Mouse (Mus musculus) mature B cell (primary cell): ENCODE measurements around the gene Crybg3.
"Not testable (repeated sequence)": the region's sequence is repeated elsewhere in the genome, so short reads cannot be mapped to it uniquely, and the experiment has no call there.

Source experiments
- in situ Hi-C: fragments of 300-500 bp; cut with MboI; formaldehyde crosslinking; loops from 2 replicates; pipeline ENCODE4 v1.14.3; 2019

Gene Crybg3

DNA sequence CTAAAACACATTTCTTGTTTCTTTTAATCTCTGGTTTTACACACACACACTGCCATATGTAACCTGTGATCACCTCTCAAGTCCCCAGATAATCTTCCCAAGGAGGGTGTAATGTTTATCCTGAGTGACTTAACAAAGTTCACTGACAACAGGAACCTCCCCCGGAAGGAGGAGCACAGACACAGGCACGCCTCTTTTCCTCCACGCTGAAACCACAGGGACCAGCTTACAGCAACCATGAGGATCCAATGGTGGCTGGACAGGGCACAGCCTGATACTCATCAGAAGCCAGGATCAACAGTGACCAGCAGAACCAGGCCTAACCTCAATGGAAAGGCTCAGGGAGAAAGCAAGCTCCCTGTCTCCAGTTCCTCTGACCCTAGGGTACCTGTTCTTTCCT is 68.2 kb downstream of the Crybg3 start:
- in situ Hi-C loops = no loop called here

DNA sequence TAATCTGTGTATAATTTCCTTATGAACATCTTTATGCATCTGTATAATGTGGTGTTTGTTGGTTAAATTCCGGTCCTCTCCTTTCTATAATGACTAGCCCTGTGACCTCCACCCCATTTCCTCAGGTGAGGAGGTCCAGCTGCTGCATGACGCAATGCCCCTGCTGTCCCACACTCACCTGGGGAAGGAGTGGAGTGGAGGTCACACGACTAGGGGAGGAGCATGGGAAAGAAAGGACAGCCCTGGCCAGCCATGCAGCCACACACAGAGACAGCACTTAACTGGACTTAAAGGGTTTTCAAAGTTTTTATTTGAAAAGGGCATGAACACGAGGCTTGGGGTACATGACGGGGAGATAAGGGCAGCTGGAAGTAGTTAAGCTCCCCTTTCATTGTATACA is 69.5 kb downstream of the Crybg3 start:
- in situ Hi-C loops = no loop called here

DNA sequence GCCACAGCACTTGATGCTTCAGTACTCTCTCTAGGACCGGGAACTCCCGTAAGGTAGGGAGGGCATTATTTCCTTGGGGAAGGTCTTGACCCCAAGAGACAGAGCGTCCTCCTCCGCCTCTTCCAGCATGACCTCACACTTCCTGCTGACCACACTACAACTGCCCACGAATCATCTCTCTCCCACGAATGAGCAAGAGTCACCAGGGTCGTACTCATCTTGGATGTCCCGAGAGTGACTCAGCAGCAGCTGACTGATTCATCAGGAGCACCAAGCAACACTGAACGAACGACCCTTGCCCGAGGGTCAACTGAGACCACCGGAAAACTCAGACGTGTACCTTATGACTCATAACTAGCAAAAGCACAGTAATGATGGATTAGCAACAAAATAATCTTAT is 71.2 kb downstream of the Crybg3 start:
- in situ Hi-C loops = no loop called here

DNA sequence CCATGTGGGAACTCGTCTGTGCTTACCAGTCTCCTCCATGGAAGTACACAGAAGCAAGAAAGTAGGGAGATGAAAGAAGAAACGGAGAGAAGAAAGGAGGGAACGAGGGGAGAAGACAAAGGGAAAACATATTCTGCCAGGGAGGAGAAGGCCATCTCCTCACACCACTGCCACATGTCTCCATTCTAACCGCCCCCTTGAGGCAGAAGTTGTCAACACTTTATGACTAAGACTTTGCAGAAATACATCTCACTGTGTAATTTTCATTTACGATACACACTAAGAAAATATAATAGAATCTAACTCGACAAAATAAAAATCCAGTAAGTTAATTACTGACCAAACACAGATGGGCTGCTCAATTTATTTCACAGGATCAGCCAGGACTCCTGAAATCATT is 73.8 kb downstream of the Crybg3 start:
- in situ Hi-C loops = no loop called here

DNA sequence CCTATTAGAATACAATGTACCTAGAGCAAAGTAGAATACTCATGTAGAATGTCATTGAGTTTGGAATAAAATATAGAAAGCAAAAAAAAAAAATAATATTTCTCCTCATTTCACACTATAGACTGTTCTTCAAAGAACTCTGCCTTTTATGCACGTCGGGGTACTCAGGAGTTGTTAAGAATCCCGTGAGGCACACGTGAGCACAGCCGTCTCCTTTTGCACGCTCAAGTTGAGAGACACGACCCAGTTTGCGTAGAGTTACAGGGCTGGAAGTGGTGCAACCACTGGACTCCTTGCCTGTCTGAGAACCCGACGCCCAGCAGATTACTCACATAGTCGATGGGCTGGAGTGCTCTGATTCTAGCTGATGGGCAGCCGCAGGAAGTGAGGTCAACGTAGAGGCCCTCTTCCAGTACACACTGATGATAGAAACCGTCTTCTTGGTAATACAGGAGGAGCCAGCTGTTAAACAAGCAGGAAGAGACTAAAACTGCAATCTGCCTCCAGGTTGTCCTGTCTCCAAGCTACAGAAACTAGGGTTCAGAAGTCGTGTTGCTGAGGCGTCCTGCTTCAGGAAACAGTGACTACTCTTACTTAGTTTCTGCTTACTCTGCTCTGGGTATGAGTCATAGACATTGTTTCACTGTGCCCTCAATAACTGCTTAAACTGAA is 78.9 kb downstream of the Crybg3 start:
- in situ Hi-C loops = no loop called here

DNA sequence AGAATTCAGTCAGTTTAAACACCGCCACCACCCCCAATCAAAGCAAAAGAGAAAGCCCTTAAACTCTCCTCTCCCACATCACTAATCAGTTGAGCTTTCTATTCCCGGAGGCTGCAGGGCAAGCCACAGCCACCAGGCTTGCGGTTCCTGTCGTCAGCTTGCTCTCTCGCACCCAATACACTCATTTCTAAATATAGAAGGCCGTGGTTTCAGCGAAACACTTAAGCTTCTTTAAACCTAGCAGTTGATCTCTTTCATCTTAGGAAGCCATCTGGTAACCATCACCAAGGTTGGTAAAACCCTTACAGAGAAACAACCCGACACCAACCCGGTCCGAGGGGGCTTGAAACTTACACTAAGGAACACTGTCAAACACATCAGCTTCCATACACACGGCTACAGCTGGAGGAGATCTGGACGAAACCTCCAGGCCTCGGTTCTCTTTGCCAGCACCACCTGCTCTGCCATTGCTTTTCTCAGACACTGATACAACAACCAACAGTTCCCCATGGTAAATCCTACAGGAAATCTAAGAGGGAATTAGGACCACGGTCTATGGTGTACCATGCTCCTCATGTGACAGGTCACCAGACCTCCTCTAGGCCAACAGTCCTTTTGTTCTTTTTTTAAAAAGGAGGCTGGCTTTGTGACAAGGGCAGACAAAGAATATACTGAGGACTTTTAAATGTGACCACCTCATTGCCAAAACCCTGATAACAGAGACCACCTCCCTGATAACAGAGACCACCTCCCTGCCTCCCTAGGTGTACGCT is 83.1 kb downstream of the Crybg3 start:
- in situ Hi-C loops = no loop called here

DNA sequence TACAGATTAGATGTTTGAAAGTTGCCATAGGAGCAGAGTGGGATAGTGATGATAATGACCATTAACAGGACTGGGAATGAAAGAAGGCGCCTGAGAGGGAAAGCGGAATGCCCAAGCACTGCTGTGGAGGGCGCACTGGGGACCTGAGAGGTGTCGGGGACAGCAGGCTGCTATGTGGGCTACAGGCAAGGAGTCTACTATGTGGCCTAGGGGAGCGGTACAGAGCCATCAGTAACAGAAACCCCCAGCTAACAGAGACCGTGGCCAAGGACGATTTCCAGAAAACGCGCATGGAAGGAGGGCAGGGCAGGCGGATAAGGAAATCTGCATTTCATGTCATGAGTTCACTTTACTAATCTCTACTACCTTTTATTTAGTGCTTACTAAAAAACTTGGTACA is 83.8 kb downstream of the Crybg3 start:
- in situ Hi-C loops = no loop called here

DNA sequence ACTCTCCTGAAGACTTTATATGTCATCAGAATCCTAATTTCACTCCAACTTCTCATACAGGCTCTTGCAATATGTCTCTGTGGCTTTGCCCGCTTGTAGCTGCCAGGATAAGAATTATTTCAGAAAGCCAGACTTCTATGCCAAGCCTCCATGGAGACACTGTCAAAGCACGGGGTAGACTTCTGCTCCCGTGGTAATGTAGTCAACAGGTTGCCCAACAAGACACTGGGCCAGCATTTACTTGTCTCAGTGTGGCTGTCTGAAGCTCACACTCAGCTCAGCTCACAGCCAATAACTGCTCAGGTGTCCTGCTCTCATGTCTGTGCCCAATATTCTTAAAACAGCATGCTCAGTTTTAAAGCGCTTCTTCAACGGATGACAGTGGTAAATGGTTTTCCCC is 85.6 kb downstream of the Crybg3 start:
- in situ Hi-C loops = no loop called here

DNA sequence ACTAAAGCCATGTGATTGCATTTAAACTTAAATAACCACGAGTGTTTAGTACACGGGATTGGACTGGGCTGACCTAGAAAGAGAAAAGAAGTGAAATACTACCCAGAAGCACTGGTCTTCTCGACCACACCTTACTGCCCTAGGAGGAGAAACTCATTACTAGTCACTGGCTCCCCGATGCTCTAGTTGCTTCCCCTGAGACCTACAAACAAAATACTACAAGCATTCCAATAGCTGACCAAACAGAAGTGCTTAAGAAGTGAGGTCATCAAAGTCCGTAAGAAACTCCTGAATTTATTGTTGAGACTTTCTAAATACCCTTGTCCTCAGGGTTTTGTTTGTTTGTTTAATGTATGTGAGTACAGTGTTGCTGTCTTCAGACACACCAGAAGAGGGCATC is 90.9 kb downstream of the Crybg3 start:
- in situ Hi-C loops = no loop called here

DNA sequence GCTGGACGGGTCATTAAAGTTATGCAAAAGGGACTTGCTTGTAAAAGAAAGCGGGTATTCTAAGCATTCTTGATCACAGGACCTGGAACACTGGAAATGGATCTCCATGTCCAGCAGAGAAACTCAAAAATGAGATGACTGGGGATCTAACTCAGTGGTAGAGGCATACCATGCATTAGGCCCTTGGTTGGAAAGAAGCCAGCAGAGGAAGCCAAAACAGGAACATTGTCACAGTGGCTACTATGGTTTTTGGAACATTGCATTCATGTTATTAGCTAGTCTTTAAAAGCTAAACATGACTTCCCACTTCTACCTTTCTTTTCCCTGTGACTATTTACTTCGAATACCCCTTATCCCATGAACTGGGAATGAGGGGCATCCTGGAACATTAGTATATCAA is 101.6 kb downstream of the Crybg3 start:
- in situ Hi-C loops = no loop called here

DNA sequence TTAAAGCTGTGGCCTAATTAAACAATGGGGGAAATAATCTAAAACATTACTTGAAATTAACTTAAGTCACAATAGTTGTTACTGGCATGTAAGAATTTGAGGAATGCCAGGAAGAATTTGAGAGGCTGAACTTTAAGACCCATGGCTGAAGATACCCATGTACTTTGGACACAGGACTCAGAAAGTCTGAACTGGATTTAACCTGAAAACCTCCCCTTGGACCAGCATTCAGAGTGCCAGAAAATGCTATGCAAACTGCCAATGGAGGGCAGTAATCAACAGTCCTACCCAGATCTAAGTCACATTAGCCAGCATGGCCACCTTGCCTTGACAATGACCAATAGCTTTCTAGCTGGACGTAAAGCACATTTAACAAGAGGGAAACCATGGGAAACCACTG is 102.8 kb downstream of the Crybg3 start:
- in situ Hi-C loops = no loop called here

DNA sequence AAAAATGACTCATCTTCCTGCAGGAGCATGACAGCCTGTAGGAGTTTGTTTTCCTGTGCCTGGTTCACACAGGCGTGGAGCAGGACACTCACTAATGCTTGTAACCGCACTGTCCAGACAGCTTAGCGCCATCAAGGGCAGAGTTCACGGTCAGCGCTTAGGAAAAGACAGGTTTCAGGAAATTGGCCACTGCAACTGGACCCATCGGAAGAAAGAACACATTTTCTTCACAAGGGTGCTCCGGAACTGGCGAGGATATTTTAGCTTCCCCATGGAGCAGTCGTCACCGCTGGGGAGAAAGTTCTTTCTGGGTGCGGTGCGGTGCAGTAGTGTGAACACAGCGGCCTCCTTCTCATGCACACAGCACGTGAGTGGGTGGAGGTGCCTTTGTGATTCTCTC is 107.6 kb downstream of the Crybg3 start:
- in situ Hi-C loops = no loop called here

DNA sequence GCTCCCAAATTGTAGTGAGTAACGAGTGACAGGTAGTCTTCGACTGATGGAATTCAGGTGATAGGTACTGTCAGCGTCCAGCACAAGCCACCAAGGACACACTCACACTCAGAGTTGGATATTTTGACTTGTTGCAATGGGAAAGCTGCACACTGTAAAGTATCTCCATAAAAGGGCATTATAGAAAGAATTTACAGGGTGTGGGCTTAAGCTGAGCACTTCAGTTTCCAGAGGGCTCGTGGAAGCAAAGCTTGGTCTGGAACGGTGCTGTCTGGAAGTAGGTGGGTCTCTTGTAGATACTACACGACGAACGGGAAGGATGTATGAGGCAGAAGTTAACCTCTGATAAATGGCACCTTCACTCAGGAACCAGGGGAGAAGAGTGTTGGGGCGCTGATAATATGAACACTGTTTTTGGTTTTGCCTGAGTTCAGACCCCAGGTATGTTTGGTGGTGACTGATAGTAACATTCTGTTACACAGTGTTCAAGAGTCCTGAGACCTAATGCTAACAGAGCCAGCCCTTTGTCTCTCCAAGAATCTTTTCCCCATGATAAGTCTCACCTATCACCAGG is 112.7 kb downstream of the Crybg3 start:
- in situ Hi-C loops = no loop called here

DNA sequence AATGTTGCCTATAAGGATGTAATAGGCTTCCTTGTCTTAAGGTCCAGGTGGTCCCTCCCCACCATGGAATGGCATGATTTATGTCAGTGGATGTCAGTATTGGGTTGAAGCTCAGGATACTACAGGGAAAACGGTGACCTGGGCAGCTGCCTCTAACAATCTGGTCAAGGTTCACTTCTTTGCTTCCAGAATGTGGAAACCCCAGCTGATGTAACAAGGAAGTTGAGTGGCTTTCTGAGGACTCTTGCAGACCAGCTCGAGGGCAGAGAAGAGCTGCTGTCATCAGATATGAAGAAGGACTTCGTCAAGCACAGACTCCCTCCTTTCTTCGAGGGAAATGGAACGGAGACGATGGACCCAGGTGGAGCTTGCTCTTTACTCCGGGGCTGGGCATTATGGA is 113.5 kb downstream of the Crybg3 start:
- in situ Hi-C loops = no loop called here

DNA sequence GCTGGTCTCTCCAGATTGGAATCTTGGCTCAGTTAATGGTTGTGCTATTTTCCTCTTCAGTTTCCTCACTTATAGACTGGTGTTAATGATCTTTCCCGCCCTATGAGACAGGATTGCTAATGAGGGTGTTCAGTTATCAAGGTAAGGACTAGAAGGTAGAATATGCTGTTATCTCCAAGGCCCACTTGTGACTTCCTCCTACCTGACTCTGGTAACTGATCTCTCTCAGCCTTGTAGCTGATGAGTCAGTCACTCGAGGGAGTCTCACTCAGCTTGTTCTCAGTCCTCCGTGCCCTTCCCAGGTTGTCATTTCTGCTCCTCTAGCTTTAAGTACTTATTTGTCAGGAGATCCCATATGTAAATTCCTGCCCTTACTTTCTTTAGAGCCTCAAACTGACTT is 122.8 kb downstream of the Crybg3 start:
- in situ Hi-C loops = no loop called here

DNA sequence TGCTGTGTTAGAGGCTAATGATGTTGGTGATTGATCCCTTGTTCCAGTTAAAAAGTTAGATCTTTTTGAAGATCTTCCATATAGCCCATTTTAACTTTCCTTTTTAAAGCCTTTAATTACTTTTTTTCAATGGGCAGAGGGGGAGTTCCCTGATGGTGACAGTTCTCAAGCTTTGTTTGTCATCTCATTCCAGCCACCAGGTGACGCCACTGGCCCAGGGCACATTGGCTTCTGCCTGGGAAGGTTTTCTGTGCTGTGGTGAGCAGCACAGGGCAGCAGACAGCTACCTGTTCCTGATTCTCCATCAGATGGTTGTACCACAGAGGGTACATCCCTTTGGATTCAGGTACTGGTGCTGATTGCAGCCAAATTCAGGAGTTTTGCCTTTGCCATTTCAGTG is 126.0 kb downstream of the Crybg3 start:
- in situ Hi-C loops = no loop called here

DNA sequence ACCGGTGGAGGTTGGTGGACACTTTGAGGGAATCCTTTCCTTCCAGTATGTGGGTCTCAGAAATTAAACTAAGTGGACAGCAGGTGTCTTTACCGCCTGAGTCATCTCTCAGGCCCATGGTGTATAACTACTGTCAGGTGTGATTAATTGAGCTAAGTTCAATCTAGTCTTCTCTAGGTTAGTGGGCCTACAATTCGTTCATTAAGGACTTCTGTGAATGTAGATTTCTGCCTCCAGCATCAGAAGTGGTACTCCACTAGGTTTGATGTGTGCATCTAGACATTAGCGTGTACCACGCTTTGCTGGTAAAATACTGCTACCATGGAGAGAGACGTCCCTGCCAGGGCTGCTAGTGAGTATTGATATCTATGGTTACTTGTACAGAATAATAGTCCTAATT is 128.2 kb downstream of the Crybg3 start:
- in situ Hi-C loops = no loop called here

DNA sequence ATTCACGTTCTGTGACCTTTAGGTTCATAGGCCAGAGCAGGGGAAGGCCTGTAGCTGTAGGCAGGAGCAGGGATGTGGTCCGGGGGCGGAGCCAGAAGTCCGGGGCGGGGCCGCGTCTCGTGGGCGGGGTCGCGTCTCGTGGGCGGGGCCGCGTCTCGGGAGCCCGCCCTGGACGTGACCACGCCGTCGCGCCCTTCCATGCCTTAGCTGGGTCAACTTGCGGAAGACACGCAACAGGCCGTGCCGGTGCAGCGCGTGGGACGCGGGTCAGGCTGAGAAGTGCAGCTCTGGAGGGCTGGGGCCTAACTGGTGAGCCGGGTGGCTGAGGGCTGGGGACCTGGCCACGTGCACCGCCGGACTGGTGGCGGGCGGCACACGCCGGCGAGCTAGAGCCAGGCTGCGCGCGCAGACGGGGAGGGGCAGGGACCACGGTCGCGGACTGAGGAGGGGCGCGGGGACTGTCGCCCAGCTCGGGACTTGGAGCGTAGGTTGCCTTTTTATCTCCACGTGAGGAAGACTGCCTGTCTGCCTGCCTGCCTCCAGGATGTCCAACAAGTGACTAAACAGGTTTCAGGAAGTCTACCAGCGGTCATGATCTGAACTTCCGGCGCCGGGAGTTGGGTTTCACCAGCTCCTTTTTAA is 129.0 kb downstream of the Crybg3 start, which contains the start of gene Riox2:
Gene Riox2 (plus strand): TSS at position 139 of the 642 bp plus-strand sequence.
- in situ Hi-C loops = no loop called here

DNA sequence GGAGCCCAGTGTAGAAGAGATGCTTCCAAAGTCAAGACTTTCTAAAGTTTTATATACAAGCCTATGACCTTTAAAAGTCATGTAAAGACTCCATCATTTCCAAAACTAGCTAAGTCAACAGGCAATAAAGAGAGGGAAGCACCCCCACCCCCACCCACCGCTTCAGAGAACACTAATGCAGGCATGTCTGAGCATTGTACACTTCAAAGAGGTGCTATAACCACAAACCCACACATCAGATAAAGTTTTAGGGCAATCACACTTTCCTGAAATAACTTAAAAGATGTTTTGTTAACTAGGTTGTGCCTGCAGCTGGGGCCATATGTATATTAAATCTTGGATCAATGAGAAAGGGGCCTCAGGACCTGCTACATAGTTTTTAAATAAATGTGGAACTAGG is 130.9 kb downstream of the Crybg3 start:
- in situ Hi-C loops = no loop called here

DNA sequence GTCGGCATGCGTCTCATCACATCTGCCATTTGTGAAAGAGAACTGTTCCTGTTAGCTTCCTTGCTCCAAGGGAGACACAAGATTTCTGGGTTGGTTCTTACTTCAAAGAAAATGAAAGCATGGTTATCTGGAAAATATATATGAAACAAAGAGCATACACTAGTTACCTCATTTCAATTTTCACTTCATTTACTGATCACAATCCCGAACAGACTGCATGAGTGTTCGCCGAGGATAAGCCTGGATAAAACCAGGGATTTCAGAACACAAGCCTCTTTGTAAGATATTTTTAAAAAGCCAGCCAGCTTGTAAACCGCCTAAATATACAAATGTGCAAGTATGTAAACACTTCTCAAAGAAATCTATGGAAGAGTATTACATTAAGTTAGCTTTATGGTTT is 136.8 kb downstream of the Crybg3 start:
- in situ Hi-C loops = no loop called here

DNA sequence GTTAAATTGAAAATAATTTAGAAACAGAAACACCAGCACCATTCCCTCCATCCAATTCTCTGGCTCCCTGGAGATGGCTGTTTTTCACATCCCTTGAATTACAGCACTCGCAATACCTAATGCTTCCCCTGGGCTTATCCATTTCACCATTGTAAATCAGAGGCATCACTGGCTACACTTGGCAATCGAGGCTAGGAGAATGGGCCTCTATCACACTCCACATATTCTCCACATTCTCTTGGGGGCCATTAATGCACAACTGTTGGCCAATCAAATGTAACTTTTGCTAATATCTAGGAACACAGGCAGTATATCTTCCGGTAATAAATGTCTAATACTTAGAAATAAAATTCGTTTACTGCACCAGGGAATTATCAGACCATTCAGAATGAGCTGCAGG is 137.2 kb downstream of the Crybg3 start:
- in situ Hi-C loops = no loop called here

DNA sequence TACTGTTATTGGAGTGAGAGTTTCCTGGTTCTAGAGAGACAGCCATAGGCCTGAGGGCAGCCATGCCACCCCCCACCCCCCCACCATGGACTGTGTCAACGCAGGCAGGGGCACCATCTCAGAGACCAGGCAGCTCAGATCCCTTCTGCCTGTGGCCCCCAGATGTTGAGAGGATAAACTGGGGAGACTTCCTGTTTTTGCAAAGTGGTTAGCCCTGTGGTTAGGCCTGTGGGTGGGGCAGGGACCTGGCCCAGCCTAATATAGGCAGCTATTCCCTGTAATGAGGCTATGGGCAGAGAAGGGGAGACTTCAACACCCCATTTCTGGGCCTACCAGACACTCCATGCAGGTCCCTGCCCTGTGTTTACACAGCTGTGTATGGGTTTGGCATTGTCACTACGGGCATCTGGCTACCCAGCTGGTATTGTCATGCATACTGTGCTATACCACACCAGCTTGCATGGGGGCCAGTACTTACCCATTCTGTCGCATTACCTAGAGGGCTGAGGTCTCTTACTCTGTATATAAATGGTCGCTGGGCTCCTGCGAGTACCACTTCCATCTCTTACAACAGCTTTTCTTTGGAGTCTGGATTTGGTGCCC is 141.4 kb downstream of the Crybg3 start:
- in situ Hi-C loops = not testable (repeated sequence)
